Mouse (Mus musculus): ENCODE data around the gene Mia3. TPM values are rescaled to one million over a fixed set of nuclear protein-coding genes. Genes with fewer than 3 reads are reported as not detected.
A peak's percentile ranks its signal among the peaks of the same experiment; 100 is the strongest.
"Not testable (repeated sequence)": the region's sequence is repeated elsewhere in the genome, so short reads cannot be mapped to it uniquely, and the experiment has no call there.

The Mia3 gene
- 117 and 123 TPM in 2 replicates for polyA plus RNA-seq (2012; rRNA removed)

DNA sequence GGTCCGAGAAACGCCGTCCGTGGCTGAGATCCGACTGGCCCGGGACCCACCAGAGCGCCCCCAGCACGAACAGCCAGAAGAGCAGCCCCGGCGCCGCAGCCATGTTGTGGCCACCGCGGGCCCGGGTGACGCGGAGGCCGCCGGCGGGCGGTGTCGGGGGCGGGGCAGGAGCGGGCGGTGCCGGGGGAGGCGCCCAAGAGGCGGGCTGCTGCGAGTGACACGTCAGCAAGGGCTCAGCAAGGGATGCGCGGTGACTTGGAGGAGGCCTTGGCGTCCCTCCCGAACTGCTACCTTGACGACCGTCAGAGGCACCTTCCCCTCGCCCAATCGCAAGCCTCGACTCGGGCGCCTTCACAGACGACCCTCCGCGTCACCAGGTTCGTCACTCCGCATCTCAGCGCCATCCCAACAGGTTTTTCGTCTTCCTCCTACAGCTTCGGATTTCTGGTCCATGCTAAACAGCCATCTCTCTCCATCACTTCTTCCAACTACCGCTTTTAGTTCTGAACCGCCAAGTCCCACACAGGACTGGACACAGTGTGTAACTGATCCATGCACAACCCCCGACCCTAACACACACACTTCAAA lies at the start of gene Mia3:
TSS of gene Mia3 (minus strand) at position 127 of the 588 bp plus-strand sequence.
- H3K4me3 ChIP-seq (ENCODE audit: insufficient read depth, low read length) = peak within 1 kb of the TSS; percentile 48
- 0 out of 2 replicates have a peak within 1 kb of the TSS, but pooled peaks have one; percentile 24 for H3K27ac ChIP-seq (ENCODE audit: insufficient read depth, low read length)
- H3K4me1 ChIP-seq (ENCODE audit: control insufficient read depth, insufficient read depth, low read length) = peaks cover 5% of the 10 kb centered on the region
- TF ChIP-seq CTCF (IDR thresholded peaks at IDR 0.05; ENCODE audit: extremely low read depth, insufficient read depth, low read length) = no peak
- TF ChIP-seq POLR2A (IDR thresholded peaks at IDR 0.05; ENCODE audit: extremely low read depth, insufficient read depth, low read length) = peak; percentile 89

DNA sequence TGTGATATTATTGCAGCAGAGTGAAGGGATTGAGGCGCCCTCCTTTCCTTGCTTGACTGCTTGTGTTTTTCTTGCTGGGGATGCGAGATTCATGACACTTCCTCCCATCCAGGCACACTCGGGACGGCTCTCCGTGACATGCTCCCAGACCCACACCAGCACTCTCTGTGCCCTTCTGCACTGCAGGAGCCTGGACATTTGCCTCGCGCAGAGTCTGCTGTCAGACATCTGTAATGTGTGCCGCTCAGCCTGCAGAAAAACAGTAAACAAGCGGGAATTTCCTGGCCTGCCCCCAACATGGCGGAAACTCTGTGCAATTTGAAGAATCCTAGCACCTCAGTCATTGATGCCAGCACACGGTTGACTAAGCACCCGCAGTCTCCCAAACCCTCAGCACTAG lies 48.5 kb upstream of the Mia3 start, which contains the start of gene Hhipl2:
TSS of gene Hhipl2 (plus strand) at position 343 of the 400 bp plus-strand sequence.
- H3K4me3 ChIP-seq (ENCODE audit: insufficient read depth, low read length) = no peak within 1 kb of the TSS
- H3K27ac ChIP-seq (ENCODE audit: insufficient read depth, low read length) = no peak within 1 kb of the TSS
- no peaks in the 10 kb centered on the region for H3K4me1 ChIP-seq (ENCODE audit: control insufficient read depth, insufficient read depth, low read length)
- no peak for TF ChIP-seq CTCF (IDR thresholded peaks at IDR 0.05; ENCODE audit: extremely low read depth, insufficient read depth, low read length)
- no peak for TF ChIP-seq POLR2A (IDR thresholded peaks at IDR 0.05; ENCODE audit: extremely low read depth, insufficient read depth, low read length)

DNA sequence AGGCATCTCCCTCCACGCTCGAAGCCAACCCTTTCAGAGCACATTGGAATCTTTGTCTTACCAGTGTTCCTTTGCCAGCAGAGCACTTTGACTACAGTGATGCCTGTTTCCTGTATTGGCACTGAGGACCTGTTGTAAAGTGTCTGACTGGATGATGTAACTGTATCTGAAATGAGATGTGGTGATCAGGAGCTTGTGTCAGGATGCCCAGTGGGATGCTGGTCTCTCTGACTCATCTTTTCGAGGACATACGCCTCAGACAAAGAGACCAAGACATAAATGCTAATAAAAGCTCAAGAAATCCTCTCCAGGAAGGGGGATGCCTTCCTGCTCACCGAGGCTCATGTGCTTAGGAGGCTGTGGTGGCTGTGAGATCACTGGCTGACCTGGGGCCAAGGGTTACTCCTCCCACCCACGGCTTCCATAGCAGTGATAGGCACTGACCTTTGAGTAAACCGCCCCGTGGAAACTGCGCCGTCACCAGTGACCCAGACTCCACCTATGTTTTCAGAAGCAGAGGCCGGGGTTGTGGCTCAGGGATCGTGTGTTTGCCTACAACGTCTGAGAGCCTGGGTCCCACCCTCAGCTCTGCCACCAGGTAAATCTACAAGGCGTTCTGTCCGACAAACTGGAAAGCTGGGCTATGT lies 44.9 kb upstream of the Mia3 start:
- Histone ChIP-seq H3K4me3 (ENCODE audit: insufficient read depth, low read length) (no peak overlapping the region), H3K27ac (ENCODE audit: insufficient read depth, low read length) (no peak overlapping the region), H3K4me1 (ENCODE audit: control insufficient read depth, insufficient read depth, low read length) (no peaks in the 10 kb centered on the region)
- TF ChIP-seq CTCF (IDR thresholded peaks at IDR 0.05; ENCODE audit: extremely low read depth, insufficient read depth, low read length) (no peak), POLR2A (IDR thresholded peaks at IDR 0.05; ENCODE audit: extremely low read depth, insufficient read depth, low read length) (no peak)

DNA sequence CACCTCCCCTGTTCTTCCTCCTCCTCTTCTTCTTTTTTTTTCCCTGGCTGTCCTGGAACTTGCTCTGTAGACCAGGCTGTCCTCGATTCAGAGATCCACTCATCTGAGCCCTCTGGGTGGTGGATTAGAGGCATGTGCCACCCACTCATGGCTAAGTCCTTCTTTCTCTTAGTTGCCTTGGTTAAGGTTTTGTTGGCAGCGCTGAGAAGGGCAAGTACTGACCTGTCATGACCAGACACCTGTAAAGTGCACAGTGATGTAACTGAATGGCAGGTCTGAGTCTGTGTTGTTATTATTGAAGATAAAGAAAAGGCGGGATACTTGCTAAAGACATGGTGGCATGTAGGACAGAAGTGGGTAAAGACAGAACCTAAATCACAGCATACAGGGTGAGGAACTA lies 34.0 kb upstream of the Mia3 start:
- TF ChIP-seq CTCF (IDR thresholded peaks at IDR 0.05; ENCODE audit: extremely low read depth, insufficient read depth, low read length) (no peak), POLR2A (IDR thresholded peaks at IDR 0.05; ENCODE audit: extremely low read depth, insufficient read depth, low read length) (no peak)

DNA sequence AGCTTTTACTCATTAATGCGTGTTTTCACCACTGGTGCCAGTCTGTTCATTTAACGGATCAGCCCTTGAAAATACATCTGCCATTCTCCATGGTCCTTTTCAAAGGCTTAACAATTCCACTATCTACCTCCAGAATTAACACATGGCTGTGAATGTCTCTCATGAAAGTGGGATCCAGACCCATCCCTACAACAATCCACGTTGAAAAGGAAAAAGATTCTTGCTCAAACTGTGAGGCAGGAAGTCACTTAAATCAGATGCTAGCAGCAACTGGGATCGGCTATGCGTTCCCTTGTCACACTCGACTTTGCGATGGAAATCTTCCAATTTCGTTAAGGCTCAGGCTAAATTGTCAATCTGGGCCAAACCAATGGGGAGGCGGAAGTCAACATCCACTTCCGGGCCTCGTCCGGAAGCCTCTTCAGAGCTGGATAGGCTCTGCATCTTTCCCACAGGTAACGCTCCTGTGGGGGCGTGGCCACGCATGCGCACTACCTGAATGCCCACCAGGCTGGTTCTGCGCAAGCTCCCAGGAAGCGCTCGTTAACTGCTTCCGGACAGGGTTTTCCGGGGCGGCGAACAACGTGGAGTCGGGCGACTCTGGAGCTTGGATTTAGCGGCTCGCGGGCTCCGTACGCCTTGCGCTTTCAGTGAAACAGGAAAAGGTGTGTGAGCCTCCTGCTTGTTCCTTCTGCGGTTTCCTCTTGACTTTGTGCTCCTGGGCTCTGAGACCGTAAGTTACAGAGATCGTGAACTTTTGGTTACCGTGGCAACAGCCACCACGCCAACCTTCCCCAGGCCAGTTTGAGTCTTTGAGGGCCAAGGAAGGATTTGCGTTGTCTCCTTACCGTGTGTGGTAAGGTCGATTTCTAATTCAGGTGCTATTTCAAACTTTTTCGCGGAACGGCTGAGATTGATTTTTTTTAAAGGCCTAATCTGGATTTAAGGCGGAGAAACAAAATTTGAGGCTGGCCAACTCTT lies 19.4 kb upstream of the Mia3 start, which contains the start of gene Taf1a:
TSS of gene Taf1a (plus strand) at position 556 of the 981 bp plus-strand sequence.
- no peak for TF ChIP-seq POLR2A (IDR thresholded peaks at IDR 0.05; ENCODE audit: extremely low read depth, insufficient read depth, low read length)
- TF ChIP-seq CTCF (IDR thresholded peaks at IDR 0.05; ENCODE audit: extremely low read depth, insufficient read depth, low read length) = no peak
- no peak within 1 kb of the TSS for H3K27ac ChIP-seq (ENCODE audit: insufficient read depth, low read length)
- H3K4me3 ChIP-seq (ENCODE audit: insufficient read depth, low read length) = peak within 1 kb of the TSS; percentile 93
- H3K4me1 ChIP-seq (ENCODE audit: control insufficient read depth, insufficient read depth, low read length) = peaks cover 3% of the 10 kb centered on the region; the same call in 1 of the 2 replicates

More for the DNA sequence above, 34.0 kb upstream of the Mia3 start:
- H3K27ac ChIP-seq (ENCODE audit: insufficient read depth, low read length) = no peak overlapping the region
- no peak overlapping the region for H3K4me3 ChIP-seq (ENCODE audit: insufficient read depth, low read length)
- no peaks in the 10 kb centered on the region for H3K4me1 ChIP-seq (ENCODE audit: control insufficient read depth, insufficient read depth, low read length)

DNA sequence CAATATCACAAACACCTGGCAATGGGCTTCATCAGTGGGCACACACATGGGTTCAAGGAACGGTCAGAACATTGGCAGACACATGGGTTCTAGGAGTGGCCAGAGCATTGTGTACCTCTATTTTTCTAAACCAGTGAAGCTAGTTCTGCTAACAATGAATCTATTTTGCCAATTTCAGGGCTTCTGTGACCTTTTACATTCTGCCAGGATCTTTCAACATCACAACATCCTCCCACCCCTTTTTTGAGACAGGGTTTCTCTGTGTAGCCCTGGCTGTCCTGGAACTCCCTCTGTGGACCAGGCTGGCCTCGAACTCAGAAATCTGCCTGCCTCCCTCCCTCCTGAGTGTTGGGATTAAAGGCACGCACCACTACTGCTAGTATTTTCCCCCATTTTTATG lies 18.1 kb upstream of the Mia3 start:
- H3K27ac ChIP-seq (ENCODE audit: insufficient read depth, low read length); H3K4me1 ChIP-seq (ENCODE audit: control insufficient read depth, insufficient read depth, low read length); H3K4me3 ChIP-seq (ENCODE audit: insufficient read depth, low read length): not testable (repeated sequence)

DNA sequence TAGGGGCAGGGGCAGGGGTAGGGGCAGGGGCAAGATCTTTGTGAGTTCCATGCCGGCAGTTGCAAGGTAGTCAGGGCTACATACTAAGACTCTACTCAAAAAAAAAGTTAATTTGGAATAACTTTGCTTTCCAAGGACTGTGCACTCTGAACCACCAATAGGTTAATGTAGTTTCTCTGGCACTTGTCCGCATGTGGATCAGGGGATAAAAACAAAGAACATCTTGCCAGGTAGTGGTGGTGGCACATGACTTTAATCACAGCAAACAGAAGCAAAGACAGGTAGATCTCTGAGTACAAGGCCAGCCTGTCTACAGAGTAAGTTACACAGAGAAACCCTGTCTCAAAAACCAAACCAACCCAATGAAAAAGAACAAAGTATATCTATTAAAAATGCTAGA lies 13.3 kb upstream of the Mia3 start:
- TF ChIP-seq CTCF (IDR thresholded peaks at IDR 0.05; ENCODE audit: extremely low read depth, insufficient read depth, low read length) (no peak), POLR2A (IDR thresholded peaks at IDR 0.05; ENCODE audit: extremely low read depth, insufficient read depth, low read length) (no peak)
- Histone ChIP-seq H3K27ac (ENCODE audit: insufficient read depth, low read length) (no peak overlapping the region), H3K4me3 (ENCODE audit: insufficient read depth, low read length) (no peak overlapping the region), H3K4me1 (ENCODE audit: control insufficient read depth, insufficient read depth, low read length) (no peaks in the 10 kb centered on the region)

DNA sequence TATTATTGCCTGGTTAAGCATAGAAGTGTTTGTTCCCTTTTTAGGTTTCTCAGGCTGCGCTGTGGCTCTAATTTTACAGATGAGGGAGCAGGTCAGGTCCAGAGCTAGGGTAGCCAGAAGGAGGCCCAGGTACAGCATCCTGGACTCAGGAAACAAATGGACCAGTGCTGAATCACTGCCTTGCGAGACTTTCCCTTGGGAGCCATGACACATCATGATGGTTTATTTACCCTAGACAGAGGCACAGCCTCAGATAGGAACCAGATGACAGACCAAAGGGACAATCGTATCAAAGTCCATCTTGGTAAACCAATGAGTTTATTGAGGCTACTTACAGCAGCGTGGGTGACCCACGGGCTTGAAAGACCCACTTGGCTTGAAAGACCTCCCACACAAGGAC lies 12.5 kb upstream of the Mia3 start:
- no peaks in the 10 kb centered on the region for H3K4me1 ChIP-seq (ENCODE audit: control insufficient read depth, insufficient read depth, low read length)
- no peak overlapping the region for H3K4me3 ChIP-seq (ENCODE audit: insufficient read depth, low read length)
- TF ChIP-seq POLR2A (IDR thresholded peaks at IDR 0.05; ENCODE audit: extremely low read depth, insufficient read depth, low read length) (no peak), CTCF (IDR thresholded peaks at IDR 0.05; ENCODE audit: extremely low read depth, insufficient read depth, low read length) (no peak)
- H3K27ac ChIP-seq (ENCODE audit: insufficient read depth, low read length) = no peak overlapping the region

DNA sequence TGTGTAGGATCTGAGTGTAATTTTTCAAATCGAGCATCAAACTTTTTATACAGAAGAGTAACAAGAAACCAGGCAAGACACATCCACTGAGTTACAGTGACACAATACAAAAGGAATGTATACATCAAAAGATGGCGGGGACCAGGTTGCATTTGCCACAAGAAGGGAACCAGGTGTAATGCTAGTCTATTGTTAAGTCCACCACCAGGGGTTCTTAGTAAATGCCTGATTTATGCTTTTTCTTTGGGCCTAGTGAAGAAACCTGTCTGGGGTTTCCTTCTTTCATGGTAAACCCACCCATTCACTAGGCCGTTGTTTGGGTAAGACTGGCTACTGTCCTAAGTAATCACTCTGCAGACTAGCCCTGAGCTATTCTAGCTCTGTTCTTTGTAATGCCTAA lies 10.0 kb upstream of the Mia3 start:
- not testable (repeated sequence) for H3K27ac ChIP-seq (ENCODE audit: insufficient read depth, low read length); H3K4me1 ChIP-seq (ENCODE audit: control insufficient read depth, insufficient read depth, low read length); H3K4me3 ChIP-seq (ENCODE audit: insufficient read depth, low read length)
